16 mouse cellular contexts compared by ENCODE assay signal in genomic region chr8:46252456-46252855, GRCm38 (mm10). TPM values are rescaled to one million over a fixed set of nuclear protein-coding genes. Genes with fewer than 3 reads are reported as not detected.
A peak's percentile ranks its signal among the peaks of the same experiment; 100 is the strongest.
DNase-seq lines count a peak whose midpoint lies in the region; ATAC-seq and TF ChIP-seq lines count a peak whose summit lies in the region.
"Had no signal": no experiment of that assay in that cellular context is flagged by ENCODE, and none has a peak within 500 bp of the region (broad histone marks: within the 10 kb centered on the region; RNA-seq: fewer than 3 reads in every experiment).

No protein-coding gene starts in this region.

- TF ChIP-seq CTCF in olfactory bulb, adult 2 months (IDR thresholded peaks at IDR 0.05; ENCODE audit: insufficient read depth, low read depth, low read length) = no peak

- DNase-seq in hindbrain, embryonic 11.5 days (ENCODE audit: low spot score) = no peak
- no peak for DNase-seq in neural tube, embryonic 11.5 days (ENCODE audit: low spot score)
- no peak for DNase-seq in neural tube, embryonic 10.5 days (ENCODE audit: extremely low spot score, low spot score)
- DNase-seq in limb, embryonic 10.5 days (ENCODE audit: low spot score) = no peak
- no peak for DNase-seq in left cerebral cortex, postnatal 10 days (ENCODE audit: extremely low spot score in 1 of 2, low spot score in 2 of 2)
- DNase-seq: gastrocnemius, postnatal 36 days; lung, postnatal 36 days; right cerebral cortex, postnatal 25 days had no signal

- no peaks in the 10 kb centered on the region for H3K36me3 ChIP-seq in hindbrain, embryonic 13.5 days
- H3K36me3 ChIP-seq in hindbrain, embryonic 11.5 days (ENCODE audit: control insufficient read depth, insufficient read depth, low read length) = no peaks in the 10 kb centered on the region
- H3K36me3 ChIP-seq in neural tube, embryonic 11.5 days (ENCODE audit: control insufficient read depth, insufficient read depth, low read length) = no peaks in the 10 kb centered on the region
- H3K36me3 ChIP-seq in limb, embryonic 10.5 days = no peaks in the 10 kb centered on the region
- H3K36me3 ChIP-seq: forebrain, embryonic 10.5 days had no signal

- H3K9ac ChIP-seq in hindbrain, embryonic 13.5 days = 0 out of 2 replicates have a peak overlapping the region, but pooled peaks have one; percentile 43
- H3K9ac ChIP-seq in hindbrain, embryonic 11.5 days (ENCODE audit: low read depth, low read length) = no peak overlapping the region
- H3K9ac ChIP-seq in neural tube, embryonic 11.5 days (ENCODE audit: low read length) = no peak overlapping the region

- no peak for ATAC-seq in hindbrain, embryonic 13.5 days (ENCODE audit: low FRiP score)
- ATAC-seq in hindbrain, embryonic 11.5 days (ENCODE audit: low FRiP score) = no peak
- no peak for ATAC-seq in neural tube, embryonic 11.5 days (ENCODE audit: insufficient read depth, low FRiP score, low TSS enrichment)

- intact Hi-C loops in left cerebral cortex, postnatal 10 days (cut with DNase I) = no loop called here

- H3K4me3 ChIP-seq in hindbrain, embryonic 13.5 days = no peak overlapping the region
- H3K4me3 ChIP-seq in hindbrain, embryonic 11.5 days (ENCODE audit: low read depth, low read length) = no peak overlapping the region
- no peak overlapping the region for H3K4me3 ChIP-seq in neural tube, embryonic 11.5 days (ENCODE audit: low read depth, low read length)
- H3K4me3 ChIP-seq in limb, embryonic 10.5 days = no peak overlapping the region
- H3K4me3 ChIP-seq in olfactory bulb, adult 2 months (ENCODE audit: insufficient read depth, low read depth, low read length) = peak overlapping the region; percentile 24; the same call in 1 of the 2 replicates
- H3K4me3 ChIP-seq: forebrain, embryonic 10.5 days had no signal

- H3K27ac ChIP-seq in hindbrain, embryonic 13.5 days = no peak overlapping the region
- H3K27ac ChIP-seq in hindbrain, embryonic 11.5 days (ENCODE audit: low read depth, low read length) = no peak overlapping the region
- peak overlapping the region; percentile 7; the same call in 1 of the 2 replicates for H3K27ac ChIP-seq in neural tube, embryonic 11.5 days (ENCODE audit: low read depth, low read length)
- H3K27ac ChIP-seq in limb, embryonic 10.5 days = 0 out of 2 replicates have a peak overlapping the region, but pooled peaks have one; percentile 70
- no peak overlapping the region for H3K27ac ChIP-seq in olfactory bulb, adult 2 months (ENCODE audit: insufficient read depth, low read depth, low read length)

- no peaks in the 10 kb centered on the region for H3K9me3 ChIP-seq in hindbrain, embryonic 13.5 days
- H3K9me3 ChIP-seq in hindbrain, embryonic 11.5 days (ENCODE audit: control insufficient read depth, low read length) = no peaks in the 10 kb centered on the region
- no peaks in the 10 kb centered on the region for H3K9me3 ChIP-seq in neural tube, embryonic 11.5 days (ENCODE audit: control insufficient read depth, low read length)
- H3K9me3 ChIP-seq in limb, embryonic 10.5 days (replicated peaks) = no peaks in the 10 kb centered on the region
- H3K9me3 ChIP-seq: forebrain, embryonic 10.5 days had no signal

- H3K4me1 ChIP-seq in hindbrain, embryonic 13.5 days (replicated peaks) = peaks cover 6% of the 10 kb centered on the region; the same call in 1 of the 2 replicates
- H3K4me1 ChIP-seq in hindbrain, embryonic 11.5 days (replicated peaks; ENCODE audit: control insufficient read depth, insufficient read depth, low read length) = no peaks in the 10 kb centered on the region
- H3K4me1 ChIP-seq in neural tube, embryonic 11.5 days (ENCODE audit: control insufficient read depth, insufficient read depth, low read length) = no peaks in the 10 kb centered on the region; the same call in 1 of the 2 replicates
- peaks cover 12% of the 10 kb centered on the region for H3K4me1 ChIP-seq in limb, embryonic 10.5 days
- H3K4me1 ChIP-seq in olfactory bulb, adult 2 months (ENCODE audit: control insufficient read depth, insufficient read depth, low read length) = peaks cover 4% of the 10 kb centered on the region

- peak overlapping the region; percentile 26; the same call in 1 of the 2 replicates for H3K4me2 ChIP-seq in hindbrain, embryonic 13.5 days
- no peak overlapping the region for H3K4me2 ChIP-seq in hindbrain, embryonic 11.5 days (replicated peaks; ENCODE audit: low read depth, low read length)
- H3K4me2 ChIP-seq in neural tube, embryonic 11.5 days (ENCODE audit: low read depth) = no peak overlapping the region

- WGBS in hindbrain, embryonic 13.5 days = 69% methylated on average over 13 of the region's 13 CpGs
- WGBS in hindbrain, embryonic 11.5 days = 76% methylated on average over 13 of the region's 13 CpGs
- WGBS in neural tube, embryonic 11.5 days = 73% methylated on average over 13 of the region's 13 CpGs
- WGBS in limb, embryonic 10.5 days = 72% methylated on average over 13 of the region's 13 CpGs
- 52% methylated on average over 13 of the region's 13 CpGs for WGBS in olfactory bulb, adult 2 months

- no peak for TF ChIP-seq POLR2A in olfactory bulb, adult 2 months (IDR thresholded peaks at IDR 0.05; ENCODE audit: insufficient read depth, low read depth, low read length)

- H3K27me3 ChIP-seq in hindbrain, embryonic 13.5 days = peaks cover 27% of the 10 kb centered on the region
- peaks cover 16% of the 10 kb centered on the region for H3K27me3 ChIP-seq in hindbrain, embryonic 11.5 days (ENCODE audit: control insufficient read depth, insufficient read depth, low read length)
- no peaks in the 10 kb centered on the region for H3K27me3 ChIP-seq in neural tube, embryonic 11.5 days (ENCODE audit: control insufficient read depth, insufficient read depth, low read length)
- H3K27me3 ChIP-seq in limb, embryonic 10.5 days (ENCODE audit: low read depth, poor library complexity, severe bottlenecking) = no peaks in the 10 kb centered on the region

RNA-seq across cellular contexts. Expression of gene Slc25a4, which starts 41.4 kb away (rescaled TPM):
- 799 and 807 TPM in 2 replicates for polyA plus RNA-seq in hindbrain, embryonic 13.5 days (2015; fragmentation: Nextera tagmentation; extraction: Ambion mirVana)
- polyA plus RNA-seq in hindbrain, embryonic 11.5 days (2014; fragmentation: Nextera tagmentation; extraction: Ambion mirVana) = 486 and 529 TPM in 2 replicates
- polyA plus RNA-seq in neural tube, embryonic 11.5 days (2014; fragmentation: Nextera tagmentation; extraction: Ambion mirVana) = 539 and 548 TPM in 2 replicates
- polyA plus RNA-seq in limb, embryonic 10.5 days (2016; fragmentation: Nextera tagmentation; extraction: Ambion mirVana) = 486 and 506 TPM in 2 replicates
- 159 and 241 TPM in 2 replicates for polyA plus RNA-seq in olfactory bulb, adult 2 months (2012; ENCODE audit: insufficient read depth, insufficient read length, low replicate concordance, missing spikeins)
- total RNA-seq in left cerebral cortex, postnatal 10 days (2021) = 100 to 1,000 TPM; 666 to 701 TPM

RNA-seq across cellular contexts. Expression of gene Helt, which starts 42.0 kb away (rescaled TPM):
- polyA plus RNA-seq in hindbrain, embryonic 13.5 days (2015; fragmentation: Nextera tagmentation; extraction: Ambion mirVana) = 1.8 and 1.9 TPM in 2 replicates
- polyA plus RNA-seq in hindbrain, embryonic 11.5 days (2014; fragmentation: Nextera tagmentation; extraction: Ambion mirVana) = 0.60 and 1.1 TPM in 2 replicates
- polyA plus RNA-seq in neural tube, embryonic 11.5 days (2014; fragmentation: Nextera tagmentation; extraction: Ambion mirVana) = 0.60 TPM in 1 of 2 replicates, not detected in the other
- polyA plus RNA-seq in limb, embryonic 10.5 days (2016; fragmentation: Nextera tagmentation; extraction: Ambion mirVana) = not detected in 2 replicates
- not detected in 2 replicates for polyA plus RNA-seq in olfactory bulb, adult 2 months (2012; ENCODE audit: insufficient read depth, insufficient read length, low replicate concordance, missing spikeins)
- not detected for total RNA-seq in left cerebral cortex, postnatal 10 days (2021)
- total RNA-seq: common myeloid progenitor, adult 5-6 weeks; layer of hippocampus, adult 18-20 months; left cerebral cortex, postnatal 25 days; neutrophil, adult 5-6 weeks had no signal
- polyA plus RNA-seq: stomach, embryonic 14.5 days had no signal

Comparison
In these comparisons a context has a peak if more than half of its experiments do, and no peak if none do; other contexts are left out.
1. H3K27ac ChIP-seq: peak in neural tube, embryonic 11.5 days (single experiment) and limb, embryonic 10.5 days (single experiment); none in hindbrain, embryonic 13.5 days (single experiment), hindbrain, embryonic 11.5 days (single experiment) and olfactory bulb, adult 2 months (single experiment).